Mouse (Mus musculus): ENCODE results near the gene Map3k3. TPM values are rescaled to one million over a fixed set of nuclear protein-coding genes. Genes with fewer than 3 reads are reported as not detected.

Map3k3 gene
- polyA plus RNA-seq, 1 experiment from 2014 or later, result 26.0 TPM

GRCm38 (mm10) chr11:106159216-106159920, 75.0 kb downstream of the Map3k3 start:
- H3K4me2 ChIP-seq (replicated peaks; ENCODE audit: low read depth, low read length), result peak overlapping the region; percentile 96
- DNase-seq (ENCODE audit: low spot score), result peak; percentile 93
- peak overlapping the region; percentile 66 for H3K9ac ChIP-seq (replicated peaks; ENCODE audit: low read depth)
- peak; percentile 83 for ATAC-seq
- H3K9me3 ChIP-seq (ENCODE audit: low read length), result no peaks in the 10 kb centered on the region
- H3K27me3 ChIP-seq (replicated peaks; ENCODE audit: insufficient read depth, low read length), result no peaks in the 10 kb centered on the region
- TF ChIP-seq CTCF (IDR thresholded peaks at IDR 0.05) (no peak), EP300 (IDR thresholded peaks at IDR 0.05) (no peak)
- H3K36me3 ChIP-seq (ENCODE audit: insufficient read depth, low read length), result peaks cover 12% of the 10 kb centered on the region
- peaks cover 19% of the 10 kb centered on the region for H3K4me1 ChIP-seq (ENCODE audit: insufficient read depth, low read depth, low read length)
- peak overlapping the region; percentile 93 for H3K27ac ChIP-seq (ENCODE audit: low read length)
- WGBS, result 0% methylated on average over 25 of the region's 25 CpGs
- peak overlapping the region; percentile 86 for H3K4me3 ChIP-seq (ENCODE audit: low read depth, low read length)

GRCm38 (mm10) chr11:106159921-106160840, 75.8 kb downstream of the Map3k3 start:
- peak overlapping the region; percentile 66 for H3K9ac ChIP-seq (replicated peaks; ENCODE audit: low read depth)
- peaks cover 8% of the 10 kb centered on the region for H3K36me3 ChIP-seq (ENCODE audit: insufficient read depth, low read length)
- H3K4me1 ChIP-seq (ENCODE audit: insufficient read depth, low read depth, low read length), result peaks cover 19% of the 10 kb centered on the region
- peak overlapping the region; percentile 96 for H3K4me2 ChIP-seq (replicated peaks; ENCODE audit: low read depth, low read length)
- H3K9me3 ChIP-seq (ENCODE audit: low read length), result no peaks in the 10 kb centered on the region
- peak overlapping the region; percentile 93 for H3K27ac ChIP-seq (ENCODE audit: low read length)
- TF ChIP-seq CTCF (IDR thresholded peaks at IDR 0.05) (peak; percentile 38), EP300 (IDR thresholded peaks at IDR 0.05) (no peak)
- peak; percentile 81 for DNase-seq (ENCODE audit: low spot score)
- H3K27me3 ChIP-seq (replicated peaks; ENCODE audit: insufficient read depth, low read length), result no peaks in the 10 kb centered on the region
- peak overlapping the region; percentile 86 for H3K4me3 ChIP-seq (ENCODE audit: low read depth, low read length)
- peak; percentile 64 for ATAC-seq
- under 1% methylated on average over 51 of the region's 106 CpGs for WGBS

GRCm38 (mm10) chr11:106160841-106161721, 76.7 kb downstream of the Map3k3 start, which contains the start of the genes Gm10840 and Limd2:
Gene Gm10840, plus strand, starts transcription at chr11:106160850.
Gene Limd2, minus strand, starts transcription at chr11:106160860.
- DNase-seq (ENCODE audit: low spot score), result peak; percentile 74
- peak within 1 kb of the TSS; percentile 86 for H3K4me3 ChIP-seq (ENCODE audit: low read depth, low read length)
- TF ChIP-seq EP300 (IDR thresholded peaks at IDR 0.05), result no peak
- TF ChIP-seq CTCF (IDR thresholded peaks at IDR 0.05), result no peak
- peaks cover 19% of the 10 kb centered on the region for H3K4me1 ChIP-seq (ENCODE audit: insufficient read depth, low read depth, low read length)
- 38% methylated on average over 22 of the region's 22 CpGs for WGBS
- peak within 1 kb of the TSS; percentile 66 for H3K9ac ChIP-seq (replicated peaks; ENCODE audit: low read depth)
- ATAC-seq, result peak; percentile 28
- no peaks in the 10 kb centered on the region for H3K9me3 ChIP-seq (ENCODE audit: low read length)
- peaks cover 8% of the 10 kb centered on the region; the same call in 1 of the 2 replicates for H3K36me3 ChIP-seq (ENCODE audit: insufficient read depth, low read length)
- peak within 1 kb of the TSS; percentile 96 for H3K4me2 ChIP-seq (replicated peaks; ENCODE audit: low read depth, low read length)
- H3K27ac ChIP-seq (ENCODE audit: low read length), result peak within 1 kb of the TSS; percentile 93
- H3K27me3 ChIP-seq (replicated peaks; ENCODE audit: insufficient read depth, low read length), result no peaks in the 10 kb centered on the region

- H3K4me3 ChIP-seq (ENCODE audit: low read depth, low read length), result no peak overlapping the region
- H3K36me3 ChIP-seq (ENCODE audit: insufficient read depth, low read length), result peaks cover under 1% of the 10 kb centered on the region; the same call in 1 of the 2 replicates
- 83% methylated on average over 2 of the region's 2 CpGs for WGBS
- no peak overlapping the region for H3K27ac ChIP-seq (ENCODE audit: low read length)
- DNase-seq (ENCODE audit: low spot score) (no peak), ATAC-seq (no peak)
- no peak overlapping the region for H3K4me2 ChIP-seq (replicated peaks; ENCODE audit: low read depth, low read length)
- H3K4me1 ChIP-seq (ENCODE audit: insufficient read depth, low read depth, low read length), result peaks cover 19% of the 10 kb centered on the region
- H3K9me3 ChIP-seq (ENCODE audit: low read length), result no peaks in the 10 kb centered on the region
- TF ChIP-seq CTCF (IDR thresholded peaks at IDR 0.05) (no peak), EP300 (IDR thresholded peaks at IDR 0.05) (no peak)
- no peak overlapping the region for H3K9ac ChIP-seq (replicated peaks; ENCODE audit: low read depth)
- no peaks in the 10 kb centered on the region for H3K27me3 ChIP-seq (replicated peaks; ENCODE audit: insufficient read depth, low read length)
These were observed 77.8 kb downstream of the Map3k3 start for GRCm38 (mm10) chr11:106162237-106162636.

GRCm38 (mm10) chr11:106163546-106163945, 79.1 kb downstream of the Map3k3 start:
- TF ChIP-seq CTCF (IDR thresholded peaks at IDR 0.05), result no peak
- TF ChIP-seq EP300 (IDR thresholded peaks at IDR 0.05), result no peak
- 52% methylated on average over 4 of the region's 4 CpGs for WGBS
- DNase-seq (ENCODE audit: low spot score) (peak; percentile 40), ATAC-seq (no peak)
- H3K4me3 ChIP-seq (ENCODE audit: low read depth, low read length), result no peak overlapping the region
- peaks cover 5% of the 10 kb centered on the region; the same call in 1 of the 2 replicates for H3K36me3 ChIP-seq (ENCODE audit: insufficient read depth, low read length)
- peak overlapping the region; percentile 66 for H3K27ac ChIP-seq (ENCODE audit: low read length)
- H3K27me3 ChIP-seq (replicated peaks; ENCODE audit: insufficient read depth, low read length), result no peaks in the 10 kb centered on the region
- no peaks in the 10 kb centered on the region for H3K9me3 ChIP-seq (ENCODE audit: low read length)
- peaks cover 13% of the 10 kb centered on the region for H3K4me1 ChIP-seq (ENCODE audit: insufficient read depth, low read depth, low read length)
- H3K4me2 ChIP-seq (replicated peaks; ENCODE audit: low read depth, low read length), result no peak overlapping the region
- H3K9ac ChIP-seq (replicated peaks; ENCODE audit: low read depth), result no peak overlapping the region

Data from lung, postnatal 0 days (tissue).